Mouse (Mus musculus) bone marrow, adult 2 months (tissue): ENCODE data around the gene Scnn1g. TPM values are rescaled to one million over a fixed set of nuclear protein-coding genes. Genes with fewer than 3 reads are reported as not detected.

Source experiments
- H3K27ac ChIP-seq: fragments of 200-500 bp; 2 replicates; pipeline ENCODE4 v1.5.1; 2012; ENCODE audit warnings: low read depth, mild to moderate bottlenecking, control low read depth, inconsistent platforms, low read length; ENCODE audit not compliant: control insufficient read depth, poor library complexity, insufficient read depth
- H3K4me1 ChIP-seq: fragments of 200-500 bp; 2 replicates; pipeline ENCODE4 v1.6.1; 2011; ENCODE audit warnings: low read length; ENCODE audit not compliant: control insufficient read depth, insufficient read depth
- H3K4me3 ChIP-seq: fragments of 200-500 bp; replicated peaks from 2 replicates; pipeline ENCODE3; 2011; ENCODE audit warnings: mild to moderate bottlenecking, low read depth, low read length, control low read depth; ENCODE audit not compliant: control insufficient read depth
- CTCF ChIP-seq: fragments of 200-500 bp; IDR thresholded peaks from 2 replicates; pipeline ENCODE4 v1.5.1; 2011; ENCODE audit warnings: low read length, control low read depth; ENCODE audit not compliant: control insufficient read depth, insufficient read depth
- POLR2A ChIP-seq: fragments of 200-500 bp; IDR thresholded peaks from 2 replicates; pipeline ENCODE4 v1.6.1; 2011; ENCODE audit warnings: low read depth, mild to moderate bottlenecking, control low read depth, low read length, borderline replicate concordance; ENCODE audit not compliant: control insufficient read depth
- WGBS: fragments of 180-500 bp; shearing (Covaris S2); methylation state at CpG from one replicate; pipeline ENCODE4 v1.1.7; 2018; 5-methylcytosine and 5-hydroxymethylcytosine counted together
- polyA plus RNA-seq: library from polyadenylated mRNA; stranded (reverse); fragments of >200 nt; gene quantifications from 2 replicates; pipeline ENCODE4 v1.2.4, GENCODE M21; 2011; ENCODE audit warnings: low replicate concordance; ENCODE audit not compliant: missing spikeins, insufficient read depth, insufficient read length

The Scnn1g gene
- polyA plus RNA-seq, 1 experiment: not detected

DNA sequence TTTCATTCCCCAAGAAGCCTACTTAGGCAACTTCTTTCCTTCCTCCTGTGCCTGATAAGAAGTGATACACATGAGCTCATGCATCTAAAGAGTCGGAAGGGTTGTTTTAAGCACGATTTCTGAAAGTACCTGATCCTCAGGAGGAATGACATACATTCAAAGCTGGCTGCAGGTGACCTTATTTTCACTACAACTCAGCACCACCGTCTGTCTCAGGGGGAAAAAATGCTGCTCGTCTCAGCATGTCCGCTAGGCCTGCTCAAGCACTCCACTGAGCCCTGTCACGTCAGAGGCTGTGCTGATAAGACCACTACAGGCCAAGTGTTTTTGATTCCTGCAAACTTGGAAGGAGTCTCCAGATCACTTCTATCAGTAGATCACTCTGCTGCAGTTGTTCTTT lies 32.3 kb upstream of the Scnn1g start:
- WGBS: 63% methylated on average over 6 of the region's 6 CpGs
- TF ChIP-seq POLR2A (no peak), CTCF (no peak)
- H3K4me1 ChIP-seq: no peaks in the 10 kb centered on the region; the same call in 1 of the 2 replicates

GRCm38 (mm10) chr7:121705051-121705450 lies 29.2 kb upstream of the Scnn1g start:
- 89% methylated on average over 2 of the region's 2 CpGs for WGBS
- no peak overlapping the region for H3K4me3 ChIP-seq
- H3K27ac ChIP-seq: no peak overlapping the region
- TF ChIP-seq CTCF (no peak), POLR2A (no peak)
- no peaks in the 10 kb centered on the region; the same call in 1 of the 2 replicates for H3K4me1 ChIP-seq

More for the DNA sequence above, 32.3 kb upstream of the Scnn1g start:
- no peak overlapping the region for H3K4me3 ChIP-seq
- H3K27ac ChIP-seq: no peak overlapping the region

GRCm38 (mm10) chr7:121706411-121707072 lies 27.7 kb upstream of the Scnn1g start:
- Histone ChIP-seq H3K27ac (peak overlapping the region; percentile 40; the same call in 1 of the 2 replicates), H3K4me3 (peak overlapping the region; percentile 75), H3K4me1 (no peaks in the 10 kb centered on the region; the same call in 1 of the 2 replicates)
- TF ChIP-seq CTCF (no peak), POLR2A (no peak)
- 3% methylated on average over 74 of the region's 77 CpGs for WGBS

DNA sequence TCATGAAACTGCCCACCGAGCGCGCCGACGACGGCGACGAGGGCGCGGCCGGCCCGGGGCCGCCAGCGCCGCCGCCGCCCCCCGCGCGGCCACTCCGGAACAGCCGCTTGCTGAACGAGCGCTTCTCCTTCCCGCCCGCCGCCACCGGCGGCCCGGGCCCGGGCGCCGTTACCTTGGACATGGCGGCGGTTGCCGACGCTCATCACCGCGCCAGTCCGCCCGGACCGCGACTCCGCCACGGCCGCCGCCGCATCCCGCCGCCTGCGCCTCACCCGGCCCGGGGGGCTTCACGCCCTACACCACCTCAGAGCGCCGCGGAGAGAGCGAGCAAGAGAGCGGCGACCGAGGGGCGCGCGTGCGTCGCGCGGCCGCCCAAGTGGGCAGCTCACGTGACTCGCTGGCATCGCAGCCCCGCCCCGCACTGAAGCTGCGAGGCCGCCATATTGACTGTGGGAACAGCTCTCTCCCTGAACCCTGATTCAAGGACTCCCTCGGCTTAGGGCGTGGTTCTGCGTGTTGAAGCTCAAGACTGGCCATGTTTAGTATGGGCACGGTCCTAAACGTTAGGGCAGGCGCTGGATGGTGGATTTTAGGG lies 27.1 kb upstream of the Scnn1g start, which contains the start of gene Usp31:
Usp31 (minus strand) TSS at position 181 of the 595 bp plus-strand sequence.
- Histone ChIP-seq H3K4me3 (peak within 1 kb of the TSS; percentile 77), H3K4me1 (no peaks in the 10 kb centered on the region; the same call in 1 of the 2 replicates), H3K27ac (peak within 1 kb of the TSS; percentile 40; the same call in 1 of the 2 replicates)
- WGBS: under 1% methylated on average over 78 of the region's 82 CpGs
- peak; percentile 39; the same call in 1 of the 2 replicates for TF ChIP-seq POLR2A
- no peak for TF ChIP-seq CTCF

DNA sequence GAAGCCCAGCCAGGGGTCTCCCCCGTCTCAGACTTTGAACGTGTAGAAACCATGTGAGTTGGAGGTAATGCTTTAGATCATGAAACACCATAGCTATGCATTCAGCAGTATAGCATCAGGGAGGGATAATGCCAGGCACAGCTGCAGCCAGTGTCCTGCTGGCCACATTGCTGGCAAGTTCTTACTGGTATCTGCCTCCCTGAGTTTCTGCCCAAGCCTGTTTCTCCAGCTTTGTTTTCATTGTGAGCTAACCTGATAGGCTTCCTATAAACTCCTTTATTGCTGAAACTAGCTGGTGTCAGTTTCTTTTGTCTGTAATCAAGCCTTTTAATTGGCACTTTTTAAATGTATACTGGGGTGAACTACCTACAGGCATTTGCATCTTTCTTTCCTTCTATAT lies 23.1 kb upstream of the Scnn1g start:
- WGBS: 46% methylated on average over 2 of the region's 2 CpGs
- TF ChIP-seq CTCF (no peak), POLR2A (no peak)
- Histone ChIP-seq H3K27ac (no peak overlapping the region), H3K4me1 (no peaks in the 10 kb centered on the region; the same call in 1 of the 2 replicates), H3K4me3 (no peak overlapping the region)

GRCm38 (mm10) chr7:121717031-121717430 lies 17.2 kb upstream of the Scnn1g start:
- H3K27ac ChIP-seq: no peak overlapping the region
- TF ChIP-seq POLR2A (no peak), CTCF (no peak)
- no peak overlapping the region for H3K4me3 ChIP-seq
- H3K4me1 ChIP-seq: no peaks in the 10 kb centered on the region
- 70% methylated on average over 7 of the region's 7 CpGs for WGBS

DNA sequence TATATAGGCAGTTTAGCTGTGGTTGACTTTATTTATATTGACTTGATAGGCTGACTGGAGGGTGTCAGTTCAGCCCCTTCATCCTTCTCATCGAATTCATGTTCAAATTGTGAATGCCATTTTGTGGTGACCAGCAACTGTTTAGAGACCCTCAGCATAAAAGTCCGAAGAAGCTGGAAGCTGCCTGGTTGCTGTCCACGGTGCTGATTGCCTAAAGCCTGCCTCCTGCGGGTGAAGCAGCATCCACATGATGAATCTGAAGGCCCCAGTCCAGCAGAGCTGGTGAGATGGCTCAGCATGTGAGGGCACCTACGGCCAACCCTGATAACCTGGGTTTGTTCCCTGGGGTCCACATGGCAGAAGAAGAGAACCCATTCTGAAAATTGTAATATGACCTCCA lies 4.1 kb upstream of the Scnn1g start:
- no peaks in the 10 kb centered on the region for H3K4me1 ChIP-seq
- WGBS: 15% methylated on average over 5 of the region's 5 CpGs

GRCm38 (mm10) chr7:121737511-121738415 lies 3.5 kb downstream of the Scnn1g start:
- 65% methylated on average over 29 of the region's 29 CpGs for WGBS
- TF ChIP-seq POLR2A (no peak), CTCF (no peak)
- Histone ChIP-seq H3K27ac (no peak overlapping the region; the same call in 1 of the 2 replicates), H3K4me1 (no peaks in the 10 kb centered on the region), H3K4me3 (no peak overlapping the region)

More for the DNA sequence above, 4.1 kb upstream of the Scnn1g start:
- no peak overlapping the region for H3K4me3 ChIP-seq
- H3K27ac ChIP-seq: no peak overlapping the region
- TF ChIP-seq POLR2A: no peak
- TF ChIP-seq CTCF: no peak
